Mouse (Mus musculus) cerebellum, postnatal 36 days (tissue): ENCODE results near the gene Scp2.
"Not testable (repeated sequence)": the region's sequence is repeated elsewhere in the genome, so short reads cannot be mapped to it uniquely, and the experiment has no call there.

Experiments used
- DNase-seq, 2 experiments: peaks; one replicate each; pipeline ENCODE4 v3.0.0; 2021 to 2022; ENCODE audit warnings: mixed read lengths in 2 of 2

Gene Scp2

GRCm38 (mm10) chr4:108144880-108145279, at the start of gene Scp2:
TSS of gene Scp2 (minus strand) at chr4:108144998.
- DNase-seq: no peak

- DNase-seq: no peak
Observed at GRCm38 (mm10) chr4:108192821-108193323, 48.1 kb upstream of the Scp2 start.

GRCm38 (mm10) chr4:108182278-108182677, 37.5 kb upstream of the Scp2 start:
- no peak for DNase-seq

GRCm38 (mm10) chr4:108168056-108168455, 23.3 kb upstream of the Scp2 start:
- DNase-seq: no peak

- DNase-seq: no peak
Observed at GRCm38 (mm10) chr4:108166874-108167273, 22.1 kb upstream of the Scp2 start.

GRCm38 (mm10) chr4:108165152-108165895, 20.5 kb upstream of the Scp2 start, which contains the start of gene Echdc2:
TSS of gene Echdc2 (plus strand) at chr4:108165437.
- peak; percentile 50 to 56 for DNase-seq

GRCm38 (mm10) chr4:108163291-108163690, 18.5 kb upstream of the Scp2 start:
- DNase-seq: no peak

- DNase-seq: no peak
Observed at GRCm38 (mm10) chr4:108161936-108162335, 17.1 kb upstream of the Scp2 start.

GRCm38 (mm10) chr4:108155141-108155540, 10.3 kb upstream of the Scp2 start:
- DNase-seq: not testable (repeated sequence)

GRCm38 (mm10) chr4:108145554-108145953, 756 bp upstream of the Scp2 start:
- not testable (repeated sequence) for DNase-seq

GRCm38 (mm10) chr4:108143778-108144177, 1.0 kb downstream of the Scp2 start:
- DNase-seq: no peak

- DNase-seq: not testable (repeated sequence)
Observed at GRCm38 (mm10) chr4:108143178-108143577, 1.6 kb downstream of the Scp2 start.

- DNase-seq: no peak
Observed at GRCm38 (mm10) chr4:108136938-108137337, 7.9 kb downstream of the Scp2 start.

- no peak for DNase-seq
Observed at GRCm38 (mm10) chr4:108130452-108130851, 14.3 kb downstream of the Scp2 start.

- DNase-seq: no peak
Observed at GRCm38 (mm10) chr4:108128339-108128738, 16.5 kb downstream of the Scp2 start.

GRCm38 (mm10) chr4:108127516-108127915, 17.3 kb downstream of the Scp2 start:
- DNase-seq: no peak

- DNase-seq: no peak
Observed at GRCm38 (mm10) chr4:108126260-108126659, 18.5 kb downstream of the Scp2 start.

GRCm38 (mm10) chr4:108124104-108124503, 20.7 kb downstream of the Scp2 start:
- no peak for DNase-seq

GRCm38 (mm10) chr4:108117924-108118876, 26.6 kb downstream of the Scp2 start:
- peak; percentile 93 to 97 for DNase-seq

- DNase-seq: peak in 1 of 2 experiments; percentile 19
Observed at GRCm38 (mm10) chr4:108117488-108117887, 27.3 kb downstream of the Scp2 start.

- no peak for DNase-seq
Observed at GRCm38 (mm10) chr4:108116466-108116865, 28.3 kb downstream of the Scp2 start.

- no peak for DNase-seq
Observed at GRCm38 (mm10) chr4:108110706-108111105, 34.1 kb downstream of the Scp2 start.

- DNase-seq: no peak
Observed at GRCm38 (mm10) chr4:108109728-108110127, 35.1 kb downstream of the Scp2 start.
